Mouse (Mus musculus) MEL (cell line): ENCODE measurements around the gene Tmem17. TPM values are rescaled to one million over a fixed set of nuclear protein-coding genes. Genes with fewer than 3 reads are reported as not detected.

ENCODE experiments used
- DNase-seq: peaks from one replicate; pipeline ENCODE4 v3.0.0; 2011; ENCODE audit warnings: low read depth, low spot score
- H3K27ac ChIP-seq: 2 replicates; pipeline ENCODE4 v1.5.1; 2012; ENCODE audit warnings: low read depth, mild to moderate bottlenecking, control low read depth, low read length, moderate library complexity; ENCODE audit not compliant: control insufficient read depth
- H3K27me3 ChIP-seq, 2 experiments: fragments of 150-350 bp in 1 of 2; sonication (generic) in 1 of 2; 2 replicates each; pipeline ENCODE4 v1.6.1; 2012; ENCODE audit warnings: low read length in 2 of 2, mild to moderate bottlenecking in 2 of 2, improper control_type of control experiment in 1 of 2, moderate library complexity in 1 of 2; ENCODE audit not compliant: insufficient read depth in 2 of 2, control insufficient read depth in 1 of 2
- H3K36me3 ChIP-seq, 2 experiments: 2 replicates each; pipeline ENCODE4 v1.6.1; 2012 to 2014; ENCODE audit warnings: low read length in 2 of 2, improper control_type of control experiment in 1 of 2, inconsistent platforms in 1 of 2, mild to moderate bottlenecking in 1 of 2; ENCODE audit not compliant: insufficient read depth in 2 of 2, control insufficient read depth in 1 of 2
- H3K4me1 ChIP-seq, 2 experiments: fragments of 150-350 bp in 1 of 2; sonication (generic) in 1 of 2; 2 replicates each; pipeline ENCODE4 v1.6.1; 2012; ENCODE audit warnings: low read length in 2 of 2, improper control_type of control experiment in 1 of 2, mild to moderate bottlenecking in 1 of 2; ENCODE audit not compliant: insufficient read depth in 2 of 2, control insufficient read depth in 1 of 2
- H3K4me3 ChIP-seq, 2 experiments: fragments of 150-350 bp in 1 of 2; sonication (generic) in 1 of 2; 2 replicates each; pipeline ENCODE4 v1.5.1; 2012; ENCODE audit warnings: low read depth in 2 of 2, low read length in 2 of 2, mild to moderate bottlenecking in 2 of 2, moderate library complexity in 2 of 2, control low read depth in 1 of 2, improper control_type of control experiment in 1 of 2; ENCODE audit not compliant: control insufficient read depth in 1 of 2, insufficient read depth in 1 of 2
- H3K79me2 ChIP-seq: 2 replicates; pipeline ENCODE4 v1.6.1; 2012; ENCODE audit warnings: mild to moderate bottlenecking, low read length, moderate library complexity; ENCODE audit not compliant: control insufficient read depth, poor library complexity, insufficient read depth
- H3K9ac ChIP-seq: 2 replicates; pipeline ENCODE4 v1.6.1; 2012; ENCODE audit warnings: low read depth, mild to moderate bottlenecking, control low read depth, low read length, moderate library complexity; ENCODE audit not compliant: control insufficient read depth, poor library complexity, severe bottlenecking
- H3K9me3 ChIP-seq: fragments of 150-350 bp; sonication (generic); replicated peaks from 2 replicates; pipeline ENCODE4 v1.6.1; 2012; ENCODE audit warnings: mild to moderate bottlenecking, low read length, improper control_type of control experiment, moderate library complexity; ENCODE audit not compliant: insufficient read depth
- BHLHE40 ChIP-seq: IDR thresholded peaks from 2 replicates; pipeline ENCODE4 v1.6.1; 2012; ENCODE audit warnings: low read depth, mild to moderate bottlenecking, inconsistent platforms, low read length, improper control_type of control experiment, borderline replicate concordance
- CHD2 ChIP-seq: IDR thresholded peaks from 2 replicates; pipeline ENCODE4 v1.6.1; 2011; ENCODE audit warnings: low read length, improper control_type of control experiment
- CTCF ChIP-seq, 3 experiments: IDR thresholded peaks in 2 of 3; conservative IDR thresholded peaks in 1 of 3; 2 replicates each; pipeline ENCODE4 v1.5.1; 2011 to 2012; ENCODE audit warnings: low read length in 3 of 3, low read depth in 2 of 3, mild to moderate bottlenecking in 2 of 3, improper control_type of control experiment in 1 of 3, inconsistent platforms in 1 of 3, mixed read lengths in 1 of 3, moderate library complexity in 1 of 3; ENCODE audit not compliant: control insufficient read depth in 1 of 3, insufficient read depth in 1 of 3, poor library complexity in 1 of 3, severe bottlenecking in 1 of 3
- E2F4 ChIP-seq: IDR thresholded peaks from 2 replicates; pipeline ENCODE4 v1.6.1; 2011; ENCODE audit warnings: low read depth, low read length, improper control_type of control experiment, borderline replicate concordance
- ELF1 ChIP-seq: IDR thresholded peaks from 2 replicates; pipeline ENCODE4 v1.6.1; 2014; ENCODE audit warnings: low read depth, mild to moderate bottlenecking, inconsistent platforms, low read length, improper control_type of control experiment, moderate library complexity
- EP300 ChIP-seq, 2 experiments: IDR thresholded peaks; 2 replicates each; pipeline ENCODE4 v1.6.1; 2011; ENCODE audit warnings: improper control_type of control experiment in 2 of 2, low read length in 2 of 2, low read depth in 1 of 2, mild to moderate bottlenecking in 1 of 2
- GATA1 ChIP-seq: IDR thresholded peaks from 2 replicates; pipeline ENCODE4 v1.6.1; 2011; ENCODE audit warnings: low read depth, low read length, improper control_type of control experiment
- HCFC1 ChIP-seq: IDR thresholded peaks from 2 replicates; pipeline ENCODE4 v1.6.1; 2012; ENCODE audit warnings: low read depth, mild to moderate bottlenecking, inconsistent platforms, low read length, improper control_type of control experiment, moderate library complexity
- KAT2A ChIP-seq: conservative IDR thresholded peaks from 2 replicates; pipeline ENCODE4 v1.6.1; 2012; ENCODE audit warnings: low read depth, low read length, improper control_type of control experiment, inconsistent platforms
- MAFK ChIP-seq: IDR thresholded peaks from 2 replicates; pipeline ENCODE4 v1.6.1; 2011; ENCODE audit warnings: low read depth, mild to moderate bottlenecking, low read length, improper control_type of control experiment, borderline replicate concordance
- MAX ChIP-seq: IDR thresholded peaks from 2 replicates; pipeline ENCODE4 v1.6.1; 2011; ENCODE audit warnings: low read length, improper control_type of control experiment
- MAZ ChIP-seq: IDR thresholded peaks from 2 replicates; pipeline ENCODE4 v1.6.1; 2012; ENCODE audit warnings: low read depth, mild to moderate bottlenecking, inconsistent platforms, low read length, improper control_type of control experiment
- MEF2A ChIP-seq: IDR thresholded peaks from 2 replicates; pipeline ENCODE4 v1.6.1; 2014; ENCODE audit warnings: low read depth, mild to moderate bottlenecking, inconsistent platforms, low read length, improper control_type of control experiment; ENCODE audit not compliant: poor library complexity, insufficient replicate concordance, severe bottlenecking; ENCODE audit errors: extremely low read depth
- MXI1 ChIP-seq: IDR thresholded peaks from 2 replicates; pipeline ENCODE4 v1.6.1; 2011; ENCODE audit warnings: mild to moderate bottlenecking, low read depth, low read length, improper control_type of control experiment
- NRF1 ChIP-seq: IDR thresholded peaks from 2 replicates; pipeline ENCODE4 v1.6.1; 2014; ENCODE audit warnings: low read depth, mild to moderate bottlenecking, inconsistent platforms, low read length, improper control_type of control experiment, moderate library complexity; ENCODE audit not compliant: poor library complexity, insufficient read depth, severe bottlenecking
- POLR2A ChIP-seq, 2 experiments: IDR thresholded peaks; 2 replicates each; pipeline ENCODE4 v1.6.1; 2011 to 2012; ENCODE audit warnings: low read length in 2 of 2, mild to moderate bottlenecking in 2 of 2, control low read depth in 1 of 2, improper control_type of control experiment in 1 of 2, low read depth in 1 of 2, moderate library complexity in 1 of 2; ENCODE audit not compliant: control insufficient read depth in 1 of 2, insufficient read depth in 1 of 2, poor library complexity in 1 of 2
- POLR2AphosphoS5 ChIP-seq: IDR thresholded peaks from 2 replicates; pipeline ENCODE4 v1.6.1; 2012; ENCODE audit warnings: low read depth, borderline replicate concordance, mild to moderate bottlenecking, inconsistent platforms, low read length, moderate library complexity, mixed read lengths
- RAD21 ChIP-seq: IDR thresholded peaks from 2 replicates; pipeline ENCODE4 v1.6.1; 2011; ENCODE audit warnings: mild to moderate bottlenecking, low read depth, low read length, improper control_type of control experiment
- SMC3 ChIP-seq: IDR thresholded peaks from 2 replicates; pipeline ENCODE4 v1.6.1; 2011; ENCODE audit warnings: low read depth, low read length, improper control_type of control experiment
- TCF12 ChIP-seq: IDR thresholded peaks from 2 replicates; pipeline ENCODE4 v1.6.1; 2014; ENCODE audit warnings: low read depth, mild to moderate bottlenecking, inconsistent platforms, low read length, improper control_type of control experiment, moderate library complexity
- UBTF ChIP-seq: IDR thresholded peaks from 2 replicates; pipeline ENCODE4 v1.6.1; 2012; ENCODE audit warnings: low read depth, mild to moderate bottlenecking, inconsistent platforms, low read length, improper control_type of control experiment, moderate library complexity, borderline replicate concordance; ENCODE audit not compliant: insufficient read depth
- USF1 ChIP-seq: IDR thresholded peaks from 2 replicates; pipeline ENCODE4 v1.6.1; 2014; ENCODE audit warnings: low read depth, mild to moderate bottlenecking, inconsistent platforms, low read length, improper control_type of control experiment, moderate library complexity
- ZC3H11A ChIP-seq: IDR thresholded peaks from 2 replicates; pipeline ENCODE4 v1.6.1; 2012; ENCODE audit warnings: low read depth, mild to moderate bottlenecking, inconsistent platforms, low read length, improper control_type of control experiment
- ZKSCAN1 ChIP-seq: IDR thresholded peaks from 2 replicates; pipeline ENCODE4 v1.6.1; 2012; ENCODE audit warnings: low read depth, mild to moderate bottlenecking, inconsistent platforms, low read length, improper control_type of control experiment, moderate library complexity
- polyA plus RNA-seq, 2 experiments: library from polyadenylated mRNA; stranded (reverse) in 1 of 2; unstranded in 1 of 2; fragments of >175 nt in 1 of 2; fragments of >200 nt in 1 of 2; gene quantifications; 2 replicates each; pipeline versions ENCODE4 v1.2.1 to v1.2.4; 2012; ENCODE audit warnings: low replicate concordance in 2 of 2, low read depth in 1 of 2; ENCODE audit not compliant: insufficient read length in 2 of 2, insufficient read depth in 1 of 2, missing spikeins in 1 of 2
- total RNA-seq: library from RNA; depleted of rRNA; stranded (reverse); fragments of 300-350 nt; gene quantifications from 2 replicates; pipeline ENCODE4 v1.2.3, GENCODE M21; 2012

The Tmem17 gene
- total and polyA plus RNA-seq, 3 experiments, result not detected

DNA sequence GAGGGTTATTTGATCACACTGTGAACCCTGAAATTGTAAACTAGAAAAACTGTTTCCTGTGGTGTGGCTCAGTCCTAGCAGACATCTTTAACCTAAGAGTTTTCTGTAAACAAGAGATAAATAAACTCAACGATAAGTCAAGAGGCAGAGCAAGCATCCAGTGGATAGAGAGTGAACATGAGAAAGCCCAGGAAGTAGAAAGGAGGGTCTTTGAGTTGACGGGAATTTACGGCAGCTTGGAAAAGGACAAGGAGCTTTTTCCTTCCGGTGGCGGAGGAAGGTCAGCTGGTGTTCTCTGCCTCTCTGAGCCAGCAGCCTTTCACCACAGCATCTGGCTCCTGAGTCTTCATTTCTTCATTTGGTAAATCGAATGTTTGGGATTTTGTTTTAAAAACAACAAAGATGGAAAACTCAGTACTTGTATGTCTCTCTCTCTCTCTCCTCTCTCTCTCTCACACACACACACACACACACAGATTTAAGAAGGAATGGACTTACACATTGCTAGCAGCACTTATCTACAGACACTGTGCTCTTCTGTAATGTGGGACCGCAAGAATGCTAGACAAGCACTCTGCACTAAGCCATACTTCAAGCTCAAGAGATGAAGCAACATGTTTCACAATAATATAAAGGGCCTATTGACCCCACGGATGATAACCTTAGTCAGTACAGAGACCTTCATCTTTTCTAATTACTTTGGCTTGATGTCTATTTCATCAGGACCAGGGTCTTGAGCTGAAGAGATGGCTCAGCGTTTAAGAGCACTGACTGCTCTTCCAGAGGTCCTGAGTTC, 10.9 kb upstream of the Tmem17 start:
- DNase-seq, result no peak
- Histone ChIP-seq H3K36me3 (no peaks in the 10 kb centered on the region), H3K9ac (no peak overlapping the region), H3K27me3 (0 out of 4 replicates have a peak, but pooled peaks cover 0 to 1% of the 10 kb centered on the region in 2 experiments), H3K27ac (no peak overlapping the region), H3K4me3 (no peak overlapping the region), H3K4me1 (no peaks in the 10 kb centered on the region), H3K9me3 (no peaks in the 10 kb centered on the region), H3K79me2 (no peaks in the 10 kb centered on the region)
- no peak for TF ChIP-seq MAZ
- no peak for TF ChIP-seq HCFC1
- TF ChIP-seq POLR2A (IDR thresholded peaks at IDR 0.05; ENCODE audit: control insufficient read depth in 1 of 2, insufficient read depth in 1 of 2, low read depth in 1 of 2, low read length in 2 of 2, poor library complexity in 1 of 2), result no peak
- no peak for TF ChIP-seq NRF1
- no peak for TF ChIP-seq SMC3
- TF ChIP-seq POLR2AphosphoS5, result no peak
- no peak for TF ChIP-seq GATA1
- no peak for TF ChIP-seq E2F4
- no peak for TF ChIP-seq CTCF (IDR thresholded peaks at IDR 0.05 in 2 of 3, conservative IDR thresholded peaks at IDR 0.05 in 1 of 3; ENCODE audit: control insufficient read depth in 1 of 3, insufficient read depth in 1 of 3, low read depth in 2 of 3, low read length in 3 of 3, poor library complexity in 1 of 3, severe bottlenecking in 1 of 3)
- no peak for TF ChIP-seq UBTF
- TF ChIP-seq EP300 (IDR thresholded peaks at IDR 0.05; ENCODE audit: low read depth in 1 of 2, low read length in 2 of 2), result no peak
- TF ChIP-seq MAFK, result no peak
- no peak for TF ChIP-seq ZKSCAN1
- TF ChIP-seq MAX, result no peak
- no peak for TF ChIP-seq RAD21
- TF ChIP-seq, all 39 proteins: peak for 0

DNA sequence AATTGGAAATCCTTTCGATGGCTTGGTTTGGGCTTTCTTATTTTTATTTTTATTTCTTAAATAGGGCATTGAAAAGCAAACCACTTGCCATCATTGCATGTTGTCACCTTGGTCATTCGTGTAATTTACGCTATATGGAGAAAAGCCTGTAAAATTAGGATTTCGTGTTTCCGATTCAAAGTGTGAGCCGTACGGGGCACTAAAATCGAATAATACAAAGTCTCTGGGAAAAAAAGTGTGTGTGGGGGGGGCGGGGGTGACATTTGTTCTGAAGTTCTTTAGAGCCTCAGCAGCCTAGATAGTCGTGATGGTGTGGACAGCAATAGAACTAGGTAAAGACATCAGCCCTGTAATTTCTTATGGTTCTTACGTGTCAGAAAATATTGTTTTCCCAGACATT, 1.2 kb downstream of the Tmem17 start:
- H3K9ac ChIP-seq, result no peak overlapping the region

More for the DNA sequence above, 1.2 kb downstream of the Tmem17 start:
- H3K4me3 ChIP-seq, result no peak overlapping the region
- H3K27ac ChIP-seq, result no peak overlapping the region
- no peaks in the 10 kb centered on the region for H3K27me3 ChIP-seq
- H3K4me1 ChIP-seq, result no peaks in the 10 kb centered on the region
- H3K9me3 ChIP-seq, result no peaks in the 10 kb centered on the region
- no peaks in the 10 kb centered on the region for H3K36me3 ChIP-seq
- no peak for TF ChIP-seq MEF2A
- no peak for TF ChIP-seq ZC3H11A
- TF ChIP-seq MAFK, result no peak
- no peak for TF ChIP-seq MXI1
- TF ChIP-seq KAT2A, result no peak
- no peak for TF ChIP-seq EP300 (IDR thresholded peaks at IDR 0.05; ENCODE audit: low read depth in 1 of 2, low read length in 2 of 2)
- no peak for TF ChIP-seq GATA1
- no peak for TF ChIP-seq BHLHE40
- TF ChIP-seq TCF12, result no peak
- no peak for TF ChIP-seq USF1
- no peak for TF ChIP-seq ELF1
- TF ChIP-seq CHD2, result no peak
- DNase-seq, result no peak
- no peaks in the 10 kb centered on the region for H3K79me2 ChIP-seq
